Mouse (Mus musculus) ES-E14 (cell line): ENCODE data around the gene Olfr1202. TPM values are rescaled to one million over a fixed set of nuclear protein-coding genes. Genes with fewer than 3 reads are reported as not detected.

Experiments used
- DNase-seq: peaks from one replicate; pipeline ENCODE4 v3.0.0-alpha.2; 2013; ENCODE audit warnings: low read depth, low spot score
- H3K27ac ChIP-seq: 2 replicates; pipeline ENCODE4 v1.5.1; 2012; ENCODE audit warnings: low read depth, mild to moderate bottlenecking, low read length, moderate library complexity, mixed read lengths; ENCODE audit not compliant: poor library complexity, insufficient read depth, severe bottlenecking
- H3K36me3 ChIP-seq: 2 replicates; pipeline ENCODE4 v1.6.1; 2012; ENCODE audit warnings: mild to moderate bottlenecking, low read length, moderate library complexity, mixed read lengths; ENCODE audit not compliant: control insufficient read depth, poor library complexity, insufficient read depth, severe bottlenecking
- H3K4me1 ChIP-seq, 2 experiments: fragments of 150-350 bp in 1 of 2; sonication (generic) in 1 of 2; 2 replicates each; pipeline ENCODE4 v1.6.1; 2012; ENCODE audit warnings: low read length in 2 of 2, mild to moderate bottlenecking in 1 of 2, mixed read lengths in 1 of 2; ENCODE audit not compliant: control insufficient read depth in 2 of 2, insufficient read depth in 2 of 2, poor library complexity in 1 of 2
- H3K4me3 ChIP-seq, 2 experiments: fragments of 150-350 bp in 1 of 2; sonication (generic) in 1 of 2; 2 replicates each; pipeline ENCODE4 v1.5.1; 2012; ENCODE audit warnings: low read length in 2 of 2, low read depth in 1 of 2, mild to moderate bottlenecking in 1 of 2, mixed read lengths in 1 of 2; ENCODE audit not compliant: insufficient read depth in 1 of 2, poor library complexity in 1 of 2, severe bottlenecking in 1 of 2
- H3K9ac ChIP-seq: 2 replicates; pipeline ENCODE4 v1.6.1; 2012; ENCODE audit warnings: low read depth, mild to moderate bottlenecking, low read length, mixed read lengths; ENCODE audit not compliant: poor library complexity, insufficient read depth, severe bottlenecking
- H3K9me3 ChIP-seq: fragments of 150-350 bp; sonication (generic); 2 replicates; pipeline ENCODE4 v1.6.1; 2012; ENCODE audit warnings: low read depth, mild to moderate bottlenecking, low read length; ENCODE audit not compliant: control insufficient read depth, insufficient read depth
- CHD2 ChIP-seq: IDR thresholded peaks from 2 replicates; pipeline ENCODE4 v1.6.1; 2014; ENCODE audit warnings: mild to moderate bottlenecking, low read depth, low read length, inconsistent platforms
- HCFC1 ChIP-seq: IDR thresholded peaks from 2 replicates; pipeline ENCODE4 v1.6.1; 2012; ENCODE audit warnings: low read length, inconsistent platforms, borderline replicate concordance; ENCODE audit not compliant: insufficient read depth
- MAFK ChIP-seq: IDR thresholded peaks from 2 replicates; pipeline ENCODE4 v1.6.1; 2014; ENCODE audit warnings: mild to moderate bottlenecking, low read depth, low read length, inconsistent platforms; ENCODE audit not compliant: insufficient read depth
- ZC3H11A ChIP-seq: IDR thresholded peaks from 2 replicates; pipeline ENCODE4 v1.6.1; 2012; ENCODE audit warnings: low read depth, mild to moderate bottlenecking, inconsistent platforms, low read length, borderline replicate concordance
- ZNF384 ChIP-seq: IDR thresholded peaks from 2 replicates; pipeline ENCODE4 v1.6.1; 2012; ENCODE audit warnings: low read depth, low read length, inconsistent platforms
- in situ Hi-C, 2 experiments: fragments of 600-800 bp; cut with MboI; formaldehyde crosslinking; loops; one replicate each; pipeline ENCODE4 v1.15.1; 2025; ENCODE audit warnings: low sequenced_read_pairs in 2 of 2, inconsistent platforms in 1 of 2; ENCODE audit not compliant: unreplicated experiment in 2 of 2
- total RNA-seq: library from RNA; depleted of rRNA; stranded (reverse); fragments of 300-350 nt; gene quantifications from 2 replicates; pipeline ENCODE4 v1.2.3, GENCODE M21; 2012; rRNA removed

The Olfr1202 gene
- not detected in 2 replicates for total RNA-seq

DNA sequence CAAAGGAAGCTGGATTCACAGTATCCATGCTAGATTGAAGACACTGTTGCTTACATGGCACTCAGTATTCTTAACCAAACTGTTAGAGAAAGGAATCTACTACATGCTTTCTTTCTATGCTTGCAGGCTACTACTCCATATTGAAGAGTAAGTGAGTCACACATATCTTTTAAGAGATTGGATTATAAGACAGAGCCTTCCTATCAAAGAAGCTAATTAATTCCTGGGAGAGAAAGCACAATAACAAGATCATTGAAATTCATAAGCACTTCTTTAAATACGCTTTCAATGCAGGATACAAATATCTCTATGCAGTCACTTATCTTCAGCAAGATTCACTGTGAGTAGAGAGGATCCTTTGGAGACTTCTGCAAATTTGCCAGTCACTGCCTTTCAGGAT, at the start of gene Olfr1202:
Gene Olfr1202 (plus strand): TSS at position 301 of the 400 bp plus-strand sequence.
- no peaks in the 10 kb centered on the region for H3K36me3 ChIP-seq
- TF ChIP-seq HCFC1: no peak
- no peak for TF ChIP-seq ZC3H11A
- TF ChIP-seq CHD2: no peak

GRCm38 (mm10) chr2:88770388-88770787, 43.9 kb upstream of the Olfr1202 start, which contains the start of gene Olfr1200:
TSS of gene Olfr1200 (minus strand) at chr2:88770488.
- no peak for TF ChIP-seq HCFC1
- no peak for TF ChIP-seq MAFK
- TF ChIP-seq ZC3H11A: no peak
- no peak for TF ChIP-seq ZNF384
- no peak for TF ChIP-seq CHD2
- in situ Hi-C loops: no loop called here
- no peak within 1 kb of the TSS for H3K4me3 ChIP-seq
- H3K9me3 ChIP-seq: no peaks in the 10 kb centered on the region
- H3K9ac ChIP-seq: no peak within 1 kb of the TSS
- no peaks in the 10 kb centered on the region for H3K4me1 ChIP-seq
- no peak within 1 kb of the TSS for H3K27ac ChIP-seq
- no peak for DNase-seq
- H3K36me3 ChIP-seq: no peaks in the 10 kb centered on the region

More for the DNA sequence above, at the start of gene Olfr1202:
- Histone ChIP-seq H3K9me3 (no peaks in the 10 kb centered on the region), H3K4me1 (no peaks in the 10 kb centered on the region), H3K4me3 (no peak within 1 kb of the TSS), H3K27ac (no peak within 1 kb of the TSS), H3K9ac (no peak within 1 kb of the TSS)
- in situ Hi-C loops: no loop called here
- DNase-seq: no peak

DNA sequence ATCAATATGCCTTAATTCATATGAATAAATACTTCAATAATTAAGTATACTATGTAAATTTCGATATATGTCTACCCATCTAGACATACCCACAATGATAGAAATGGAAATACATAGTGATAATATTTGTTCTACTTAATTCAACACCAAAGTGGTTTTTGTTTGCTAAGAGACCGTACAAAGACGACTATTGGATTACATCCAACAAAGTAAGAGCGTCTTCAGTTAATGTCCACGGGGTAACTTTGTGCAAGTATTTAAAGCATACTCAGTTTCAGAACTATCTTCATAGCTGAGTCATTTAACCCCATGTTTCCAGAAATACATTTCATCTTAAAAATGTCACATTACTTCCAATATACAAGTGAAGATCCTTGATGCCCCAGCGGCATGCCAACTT, 21.6 kb upstream of the Olfr1202 start, which contains the start of gene Olfr1201:
Gene Olfr1201 (plus strand): TSS at position 301 of the 400 bp plus-strand sequence.
- DNase-seq: no peak
- Histone ChIP-seq H3K4me1 (no peaks in the 10 kb centered on the region), H3K9ac (no peak within 1 kb of the TSS), H3K9me3 (no peaks in the 10 kb centered on the region), H3K4me3 (no peak within 1 kb of the TSS), H3K27ac (no peak within 1 kb of the TSS), H3K36me3 (no peaks in the 10 kb centered on the region)
- in situ Hi-C loops: no loop called here
- TF ChIP-seq ZNF384: no peak
- no peak for TF ChIP-seq MAFK
- no peak for TF ChIP-seq ZC3H11A
- no peak for TF ChIP-seq CHD2
- TF ChIP-seq HCFC1: no peak

DNA sequence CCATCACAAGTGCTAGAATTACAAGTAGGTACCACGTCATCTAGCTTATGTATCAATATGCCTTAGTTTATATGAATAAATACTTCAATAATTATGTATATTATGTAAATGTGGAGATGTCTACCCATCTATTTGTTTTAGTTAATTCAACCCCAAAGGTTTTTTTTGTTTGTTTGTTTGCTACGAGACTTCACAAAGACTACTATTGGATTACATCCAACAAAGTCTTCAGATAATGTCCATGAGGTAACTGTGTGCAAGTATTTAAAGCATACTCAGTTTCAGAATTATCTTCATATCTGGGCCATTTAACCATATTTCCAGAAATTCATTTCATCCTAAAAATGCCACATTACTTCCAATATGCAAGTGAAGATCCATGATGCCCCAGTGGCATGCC, 15.1 kb downstream of the Olfr1202 start, which contains the start of gene Olfr1205:
Gene Olfr1205 (plus strand): TSS at position 301 of the 400 bp plus-strand sequence.
- H3K36me3 ChIP-seq: no peaks in the 10 kb centered on the region
- TF ChIP-seq MAFK: no peak
- TF ChIP-seq CHD2: no peak
- TF ChIP-seq HCFC1: no peak
- no peak for TF ChIP-seq ZNF384
- TF ChIP-seq ZC3H11A: no peak
- no peaks in the 10 kb centered on the region for H3K9me3 ChIP-seq
- in situ Hi-C loops: no loop called here
- no peak within 1 kb of the TSS for H3K9ac ChIP-seq
- no peaks in the 10 kb centered on the region for H3K4me1 ChIP-seq
- no peak within 1 kb of the TSS for H3K27ac ChIP-seq
- no peak within 1 kb of the TSS for H3K4me3 ChIP-seq
- DNase-seq: no peak

DNA sequence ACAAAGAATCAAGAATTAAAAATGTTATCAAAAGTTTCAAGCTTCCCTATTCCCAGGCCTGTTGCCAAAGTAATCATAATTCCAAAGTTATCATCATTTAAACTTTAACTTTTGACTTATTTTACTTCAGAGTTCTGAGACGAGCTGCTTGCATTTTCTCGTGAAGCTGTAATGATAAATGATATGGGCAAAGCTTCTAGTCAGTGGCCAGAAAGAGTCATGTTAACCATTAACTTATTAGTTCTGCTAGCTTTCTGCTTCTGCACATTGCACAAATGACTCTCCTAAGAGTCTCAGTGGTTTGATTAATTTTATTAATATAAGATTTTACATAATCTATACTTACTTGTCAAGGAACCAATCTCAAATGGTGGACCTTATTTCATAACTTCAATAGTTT, 24.2 kb downstream of the Olfr1202 start:
- no peaks in the 10 kb centered on the region for H3K36me3 ChIP-seq
- H3K4me1 ChIP-seq: no peaks in the 10 kb centered on the region
- no peak for TF ChIP-seq ZC3H11A
- TF ChIP-seq MAFK: no peak
- TF ChIP-seq HCFC1: no peak
- no peak for TF ChIP-seq ZNF384
- no peak for TF ChIP-seq CHD2
- no peak overlapping the region for H3K27ac ChIP-seq
- no peaks in the 10 kb centered on the region for H3K9me3 ChIP-seq
- no peak for DNase-seq
- in situ Hi-C loops: no loop called here
- no peak overlapping the region for H3K9ac ChIP-seq
- H3K4me3 ChIP-seq: no peak overlapping the region
